ENCODE assay signal across 8 mouse cellular contexts in the genomic region with DNA sequence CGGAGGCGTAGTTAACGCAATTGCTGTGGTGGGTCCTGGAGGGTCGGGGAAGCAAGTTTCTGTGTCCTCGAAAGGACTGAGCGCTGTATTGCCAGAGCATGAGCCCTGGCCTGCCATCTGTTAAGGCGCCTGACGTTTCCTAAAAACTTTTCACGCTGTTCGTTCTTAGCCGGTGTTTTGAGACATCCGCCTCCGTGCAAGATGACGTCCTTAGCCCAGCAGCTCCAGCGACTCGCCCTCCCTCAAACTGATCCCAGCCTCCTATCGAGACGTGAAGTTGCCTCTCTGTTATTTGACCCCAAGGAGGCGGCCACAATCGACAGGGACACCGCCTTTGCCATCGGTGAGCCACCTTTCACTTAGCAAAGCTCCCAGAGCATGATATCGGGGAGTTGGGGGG. TPM values are rescaled to one million over a fixed set of nuclear protein-coding genes. Genes with fewer than 3 reads are reported as not detected.
DNase-seq lines count a peak whose midpoint lies in the region; ATAC-seq and TF ChIP-seq lines count a peak whose summit lies in the region.

No protein-coding gene starts in this region.

- DNase-seq in layer of hippocampus, adult 2 months (ENCODE audit: low spot score in 2 of 2): peak; percentile 18 to 25
- DNase-seq in layer of hippocampus, adult 9-10 months (ENCODE audit: low spot score): no peak
- DNase-seq in Patski (ENCODE audit: low read depth, low spot score): no peak
- DNase-seq in cerebellum, adult 9-10 months: no peak
- DNase-seq in Muller cell, postnatal 12 days (ENCODE audit: inconsistent ontology term): no peak

- H3K36me3 ChIP-seq in embryonic facial prominence, embryonic 15.5 days: peaks cover 11% of the 10 kb centered on the region
- H3K36me3 ChIP-seq in intestine, postnatal 0 days (ENCODE audit: control insufficient read depth, insufficient read depth): peaks cover 14% of the 10 kb centered on the region; the same call in 1 of the 2 replicates
- peaks cover 4% of the 10 kb centered on the region; the same call in 1 of the 2 replicates for H3K36me3 ChIP-seq in midbrain, embryonic 16.5 days (ENCODE audit: control insufficient read depth, insufficient read depth, low read length)

- peak overlapping the region; percentile 78 for H3K27ac ChIP-seq in layer of hippocampus, adult 2 months
- no peak overlapping the region; the same call in 1 of the 2 replicates for H3K27ac ChIP-seq in embryonic facial prominence, embryonic 15.5 days (replicated peaks)
- H3K27ac ChIP-seq in intestine, postnatal 0 days (ENCODE audit: low read depth, low read length): no peak overlapping the region
- no peak overlapping the region for H3K27ac ChIP-seq in midbrain, embryonic 16.5 days (ENCODE audit: low read length)

- H3K4me3 ChIP-seq in layer of hippocampus, adult 2 months: peak overlapping the region; percentile 99
- peak overlapping the region; percentile 96 for H3K4me3 ChIP-seq in embryonic facial prominence, embryonic 15.5 days (replicated peaks)
- peak overlapping the region; percentile 96 for H3K4me3 ChIP-seq in intestine, postnatal 0 days (ENCODE audit: low read depth, low read length)
- peak overlapping the region; percentile 61 for H3K4me3 ChIP-seq in midbrain, embryonic 16.5 days (ENCODE audit: low read depth, low read length)

- H3K27me3 ChIP-seq in Patski: peaks cover 4% of the 10 kb centered on the region
- H3K27me3 ChIP-seq in embryonic facial prominence, embryonic 15.5 days: 0 out of 2 replicates have a peak, but pooled peaks cover 3% of the 10 kb centered on the region
- no peaks in the 10 kb centered on the region for H3K27me3 ChIP-seq in intestine, postnatal 0 days (replicated peaks; ENCODE audit: control insufficient read depth, insufficient read depth, low read length)
- peaks cover 8% of the 10 kb centered on the region for H3K27me3 ChIP-seq in midbrain, embryonic 16.5 days (ENCODE audit: control insufficient read depth, insufficient read depth, low read depth, low read length)

- peaks cover 11% of the 10 kb centered on the region for H3K4me1 ChIP-seq in embryonic facial prominence, embryonic 15.5 days
- no peaks in the 10 kb centered on the region for H3K4me1 ChIP-seq in intestine, postnatal 0 days (replicated peaks; ENCODE audit: control insufficient read depth, insufficient read depth, low read length)
- H3K4me1 ChIP-seq in midbrain, embryonic 16.5 days (ENCODE audit: control insufficient read depth, insufficient read depth, low read length): peaks cover 10% of the 10 kb centered on the region

- CTCF ChIA-PET in Patski (lab: Charles Lee): no interaction called here

- peak overlapping the region; percentile 93 for H3K4me2 ChIP-seq in embryonic facial prominence, embryonic 15.5 days (replicated peaks)
- H3K4me2 ChIP-seq in intestine, postnatal 0 days (replicated peaks; ENCODE audit: low read depth): peak overlapping the region; percentile 91
- peak overlapping the region; percentile 95 for H3K4me2 ChIP-seq in midbrain, embryonic 16.5 days (ENCODE audit: low read length)

- ATAC-seq in Patski: peak; percentile 34
- no peak; the same call in 1 of the 2 replicates for ATAC-seq in embryonic facial prominence, embryonic 15.5 days (ENCODE audit: insufficient number of reproducible peaks, low FRiP score, low TSS enrichment, low read depth)
- ATAC-seq in intestine, postnatal 0 days: peak; percentile 14; the same call in 1 of the 2 replicates
- ATAC-seq in midbrain, embryonic 16.5 days: peak; percentile 43; the same call in 1 of the 2 replicates

- no peak for TF ChIP-seq CTCF in layer of hippocampus, adult 2 months (conservative IDR thresholded peaks at IDR 0.05)
- no peak for TF ChIP-seq CTCF in Patski (IDR thresholded peaks at IDR 0.05)
- no peak for TF ChIP-seq CTCF in intestine, postnatal 0 days (IDR thresholded peaks at IDR 0.05; ENCODE audit: low read depth)

- in situ Hi-C loops in Patski (cut with MboI; ENCODE audit: low pct_unique_long_range_greater_than_20kb): loop anchor here (25.0 kb wide), 1 partner anchor 633 kb away; no protein-coding TSS in a partner anchor

- under 1% methylated on average over 23 of the region's 23 CpGs for WGBS in embryonic facial prominence, embryonic 15.5 days
- under 1% methylated on average over 23 of the region's 23 CpGs for WGBS in intestine, postnatal 0 days
- 0% methylated on average over 23 of the region's 23 CpGs for WGBS in midbrain, embryonic 16.5 days

- POLR2A ChIA-PET in Patski (lab: Charles Lee): no interaction called here

- no peaks in the 10 kb centered on the region for H3K9me3 ChIP-seq in embryonic facial prominence, embryonic 15.5 days (replicated peaks)
- no peaks in the 10 kb centered on the region for H3K9me3 ChIP-seq in intestine, postnatal 0 days (ENCODE audit: control insufficient read depth)
- H3K9me3 ChIP-seq in midbrain, embryonic 16.5 days (replicated peaks; ENCODE audit: control insufficient read depth, low read length, poor library complexity, severe bottlenecking): no peaks in the 10 kb centered on the region

- H3K9ac ChIP-seq in embryonic facial prominence, embryonic 15.5 days: peak overlapping the region; percentile 62
- peak overlapping the region; percentile 70 for H3K9ac ChIP-seq in intestine, postnatal 0 days (ENCODE audit: low read depth, low read length)
- peak overlapping the region; percentile 28 for H3K9ac ChIP-seq in midbrain, embryonic 16.5 days (ENCODE audit: low read depth, low read length)

RNA-seq across cellular contexts. Expression of gene Heatr1, which starts 0.7 kb away (rescaled TPM):
- total RNA-seq in layer of hippocampus, adult 2 months (2021): 10 to 100 TPM; 28.9 to 36.9 TPM
- polyA plus RNA-seq in Patski (2021): 24.6 TPM
- 14.4 and 15.7 TPM in 2 replicates for polyA plus RNA-seq in embryonic facial prominence, embryonic 15.5 days (2015; fragmentation: Nextera tagmentation; extraction: Ambion mirVana)
- polyA plus RNA-seq in intestine, postnatal 0 days (2015; fragmentation: Nextera tagmentation; extraction: Ambion mirVana): 3.9 and 4.2 TPM in 2 replicates
- 10.3 and 14.7 TPM in 2 replicates for polyA plus RNA-seq in midbrain, embryonic 16.5 days (2015; fragmentation: Nextera tagmentation; extraction: Ambion mirVana)

RNA-seq across cellular contexts. Expression of gene Actn2, which starts 55.0 kb away (rescaled TPM):
- 10 to 100 TPM; 22.4 to 23.1 TPM for total RNA-seq in layer of hippocampus, adult 2 months (2021)
- 0.33 TPM for polyA plus RNA-seq in Patski (2021)
- 199 and 264 TPM in 2 replicates for polyA plus RNA-seq in embryonic facial prominence, embryonic 15.5 days (2015; fragmentation: Nextera tagmentation; extraction: Ambion mirVana)
- 1.2 and 1.5 TPM in 2 replicates for polyA plus RNA-seq in intestine, postnatal 0 days (2015; fragmentation: Nextera tagmentation; extraction: Ambion mirVana)
- polyA plus RNA-seq in midbrain, embryonic 16.5 days (2015; fragmentation: Nextera tagmentation; extraction: Ambion mirVana): 3.3 and 3.5 TPM in 2 replicates

Comparison
In these comparisons a context has a peak if more than half of its experiments do, and no peak if none do; other contexts are left out.
1. DNase-seq: peak in layer of hippocampus, adult 2 months (2 of 2); none in layer of hippocampus, adult 9-10 months (single experiment), Patski (single experiment), cerebellum, adult 9-10 months (single experiment) and Muller cell, postnatal 12 days (single experiment).
2. RNA of gene Actn2, which starts 55.0 kb away (polyA plus RNA-seq): 199 to 264 TPM in embryonic facial prominence, embryonic 15.5 days; 3.3 to 3.5 TPM in midbrain, embryonic 16.5 days, 1.2 to 1.5 TPM in intestine, postnatal 0 days and 0.33 TPM in Patski (single experiment); every median in the first group is over 10 times any median in the second.
3. Peak in every context shown above with its lines, with median percentiles within 50 percentile points of each other: H3K4me3 ChIP-seq, H3K4me2 ChIP-seq and H3K9ac ChIP-seq.